Mouse (Mus musculus) MEL (cell line): ENCODE results near the gene Mfap1a.
"Not testable (repeated sequence)": the region's sequence is repeated elsewhere in the genome, so short reads cannot be mapped to it uniquely, and the experiment has no call there.

Source experiments
- CHD2 ChIP-seq: IDR thresholded peaks from 2 replicates; pipeline ENCODE4 v1.6.1; 2011; ENCODE audit warnings: low read length, improper control_type of control experiment
- CTCF ChIP-seq, 3 experiments: IDR thresholded peaks in 2 of 3; conservative IDR thresholded peaks in 1 of 3; 2 replicates each; pipeline ENCODE4 v1.5.1; 2011 to 2012; ENCODE audit warnings: low read length in 3 of 3, low read depth in 2 of 3, mild to moderate bottlenecking in 2 of 3, improper control_type of control experiment in 1 of 3, inconsistent platforms in 1 of 3, mixed read lengths in 1 of 3, moderate library complexity in 1 of 3; ENCODE audit not compliant: control insufficient read depth in 1 of 3, insufficient read depth in 1 of 3, poor library complexity in 1 of 3, severe bottlenecking in 1 of 3
- ELF1 ChIP-seq: IDR thresholded peaks from 2 replicates; pipeline ENCODE4 v1.6.1; 2014; ENCODE audit warnings: low read depth, mild to moderate bottlenecking, inconsistent platforms, low read length, improper control_type of control experiment, moderate library complexity
- GATA1 ChIP-seq: IDR thresholded peaks from 2 replicates; pipeline ENCODE4 v1.6.1; 2011; ENCODE audit warnings: low read depth, low read length, improper control_type of control experiment
- HCFC1 ChIP-seq: IDR thresholded peaks from 2 replicates; pipeline ENCODE4 v1.6.1; 2012; ENCODE audit warnings: low read depth, mild to moderate bottlenecking, inconsistent platforms, low read length, improper control_type of control experiment, moderate library complexity
- MAFK ChIP-seq: IDR thresholded peaks from 2 replicates; pipeline ENCODE4 v1.6.1; 2011; ENCODE audit warnings: low read depth, mild to moderate bottlenecking, low read length, improper control_type of control experiment, borderline replicate concordance
- MAX ChIP-seq: IDR thresholded peaks from 2 replicates; pipeline ENCODE4 v1.6.1; 2011; ENCODE audit warnings: low read length, improper control_type of control experiment
- MAZ ChIP-seq: IDR thresholded peaks from 2 replicates; pipeline ENCODE4 v1.6.1; 2012; ENCODE audit warnings: low read depth, mild to moderate bottlenecking, inconsistent platforms, low read length, improper control_type of control experiment
- MYC ChIP-seq: IDR thresholded peaks from 2 replicates; pipeline ENCODE4 v1.6.1; 2011; ENCODE audit warnings: low read depth, mild to moderate bottlenecking, low read length, improper control_type of control experiment, moderate library complexity
- POLR2A ChIP-seq, 2 experiments: IDR thresholded peaks; 2 replicates each; pipeline ENCODE4 v1.6.1; 2011 to 2012; ENCODE audit warnings: low read length in 2 of 2, mild to moderate bottlenecking in 2 of 2, control low read depth in 1 of 2, improper control_type of control experiment in 1 of 2, low read depth in 1 of 2, moderate library complexity in 1 of 2; ENCODE audit not compliant: control insufficient read depth in 1 of 2, insufficient read depth in 1 of 2, poor library complexity in 1 of 2
- POLR2AphosphoS2 ChIP-seq: IDR thresholded peaks from 2 replicates; pipeline ENCODE4 v1.6.1; 2011; ENCODE audit warnings: low read length, improper control_type of control experiment
- SMC3 ChIP-seq: IDR thresholded peaks from 2 replicates; pipeline ENCODE4 v1.6.1; 2011; ENCODE audit warnings: low read depth, low read length, improper control_type of control experiment
- USF1 ChIP-seq: IDR thresholded peaks from 2 replicates; pipeline ENCODE4 v1.6.1; 2014; ENCODE audit warnings: low read depth, mild to moderate bottlenecking, inconsistent platforms, low read length, improper control_type of control experiment, moderate library complexity
- ZNF384 ChIP-seq: IDR thresholded peaks from 2 replicates; pipeline ENCODE4 v1.6.1; 2012; ENCODE audit warnings: low read depth, mild to moderate bottlenecking, inconsistent platforms, low read length, improper control_type of control experiment

DNA sequence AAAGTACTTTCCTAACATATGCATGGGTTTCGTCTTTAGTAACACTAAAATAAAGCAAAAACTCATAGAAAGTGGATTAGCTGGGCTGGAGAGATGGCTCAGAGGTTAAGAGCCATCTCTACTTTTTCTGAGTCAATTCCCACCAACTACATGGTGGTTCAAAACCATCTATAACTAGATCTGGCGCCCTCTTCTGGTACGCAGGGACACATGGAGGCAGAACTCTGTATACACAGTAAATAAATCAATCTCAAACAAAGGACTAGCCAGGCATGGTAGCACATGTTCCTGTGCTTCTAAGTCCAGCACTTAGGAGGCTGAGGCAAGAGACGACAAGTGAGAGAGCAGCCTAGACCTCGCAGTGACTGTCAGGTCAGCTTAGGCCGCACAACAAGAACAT, 37.5 kb downstream of the Mfap1a start:
- TF ChIP-seq CTCF (IDR thresholded peaks at IDR 0.05 in 2 of 3, conservative IDR thresholded peaks at IDR 0.05 in 1 of 3; ENCODE audit: control insufficient read depth in 1 of 3, insufficient read depth in 1 of 3, low read depth in 2 of 3, low read length in 3 of 3, poor library complexity in 1 of 3, severe bottlenecking in 1 of 3); ZNF384; MAX; POLR2AphosphoS2; CHD2; SMC3; MAZ; MAFK; POLR2A (IDR thresholded peaks at IDR 0.05; ENCODE audit: control insufficient read depth in 1 of 2, insufficient read depth in 1 of 2, low read depth in 1 of 2, low read length in 2 of 2, poor library complexity in 1 of 2); USF1; ELF1; MYC; GATA1; HCFC1: not testable (repeated sequence)
